Mouse (Mus musculus) heart, embryonic 14.5 days (tissue): ENCODE data around the gene Pafah1b1. TPM values are rescaled to one million over a fixed set of nuclear protein-coding genes. Genes with fewer than 3 reads are reported as not detected.

ENCODE experiments used
- ATAC-seq: fragments of 200-750 bp; cut with Nextera tagmentation; 2 replicates; pipeline ENCODE4 v1.8.0; 2017; ENCODE audit warnings: low read depth, moderate TSS enrichment; ENCODE audit not compliant: insufficient number of reproducible peaks, insufficient read depth, low FRiP score
- H3K27ac ChIP-seq, 2 experiments: fragments of 200-500 bp in 1 of 2; fragments of 300-500 bp in 1 of 2; sonication (generic) in 1 of 2; replicated peaks in 1 of 2; 2 replicates each; pipeline ENCODE4 v1.5.1; 2012 to 2014; ENCODE audit warnings: low read depth in 2 of 2, low read length in 2 of 2, control low read depth in 1 of 2, mild to moderate bottlenecking in 1 of 2, mixed read lengths in 1 of 2; ENCODE audit not compliant: control insufficient read depth in 1 of 2, insufficient read depth in 1 of 2
- H3K27me3 ChIP-seq: fragments of 300-500 bp; sonication (generic); 2 replicates; pipeline ENCODE4 v1.6.1; 2014; ENCODE audit warnings: mild to moderate bottlenecking, low read length, control low read depth; ENCODE audit not compliant: control insufficient read depth, insufficient read depth
- H3K36me3 ChIP-seq: fragments of 300-500 bp; sonication (generic); 2 replicates; pipeline ENCODE4 v1.6.1; 2014; ENCODE audit warnings: mild to moderate bottlenecking, control low read depth, low read length, mixed read lengths; ENCODE audit not compliant: control insufficient read depth, insufficient read depth
- H3K4me1 ChIP-seq, 2 experiments: fragments of 200-500 bp in 1 of 2; fragments of 300-500 bp in 1 of 2; sonication (generic) in 1 of 2; 2 replicates each; pipeline ENCODE4 v1.6.1; 2012 to 2014; ENCODE audit warnings: low read length in 2 of 2, control low read depth in 1 of 2, mixed read lengths in 1 of 2; ENCODE audit not compliant: control insufficient read depth in 2 of 2, insufficient read depth in 2 of 2
- H3K4me2 ChIP-seq: fragments of 300-500 bp; sonication (generic); 2 replicates; pipeline ENCODE4 v1.6.1; 2014; ENCODE audit warnings: mild to moderate bottlenecking, low read length
- H3K4me3 ChIP-seq, 2 experiments: fragments of 200-500 bp in 1 of 2; fragments of 300-500 bp in 1 of 2; sonication (generic) in 1 of 2; 2 replicates each; pipeline ENCODE4 v1.5.1; 2012 to 2014; ENCODE audit warnings: low read length in 2 of 2, mild to moderate bottlenecking in 2 of 2, control low read depth in 1 of 2, low read depth in 1 of 2, moderate library complexity in 1 of 2; ENCODE audit not compliant: control insufficient read depth in 1 of 2, insufficient read depth in 1 of 2
- H3K9ac ChIP-seq: fragments of 300-500 bp; sonication (generic); 2 replicates; pipeline ENCODE4 v1.6.1; 2014; ENCODE audit warnings: mild to moderate bottlenecking, low read length
- H3K9me3 ChIP-seq: fragments of 300-500 bp; sonication (generic); 2 replicates; pipeline ENCODE4 v1.6.1; 2016; ENCODE audit warnings: low read length, control low read depth; ENCODE audit not compliant: control insufficient read depth
- WGBS: fragments of 180-500 bp; shearing (Covaris S2); extraction: QIAGEN DNeasy Blood & Tissue Kit; methylation state at CpG from one replicate; pipeline ENCODE4 v1.1.7; 2014; 5-methylcytosine and 5-hydroxymethylcytosine counted together
- polyA plus RNA-seq: library from polyadenylated mRNA; unstranded; fragments of >200 nt; fragmentation: Nextera tagmentation; extraction: Ambion mirVana; gene quantifications from 2 replicates; pipeline ENCODE4 v1.2.1, GENCODE M21; 2014

Pafah1b1 gene
- polyA plus RNA-seq, 1 experiment from 2014 or later = 71.4 TPM

DNA sequence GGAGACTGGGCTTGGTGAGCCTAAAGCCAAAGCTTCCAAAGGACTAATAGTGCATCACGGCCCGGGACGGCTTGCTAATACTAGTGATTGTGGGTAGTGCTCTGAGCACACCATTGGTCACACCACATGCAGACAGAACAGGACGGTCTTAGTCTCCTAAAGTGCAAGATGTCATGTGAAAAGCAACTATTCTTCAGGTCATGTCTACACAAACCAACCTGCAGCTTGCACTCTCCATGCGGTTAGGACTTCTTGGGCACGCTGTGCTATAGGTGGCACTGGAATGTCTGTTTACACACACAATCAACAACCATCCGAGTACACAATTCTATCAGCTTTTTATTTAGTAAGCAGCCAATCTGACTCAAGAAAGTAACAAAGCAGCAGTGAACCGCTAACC is 49.8 kb downstream of the Pafah1b1 start:
- 92% methylated on average over 8 of the region's 8 CpGs for WGBS

GRCm38 (mm10) chr11:74673561-74673960 is 50.9 kb downstream of the Pafah1b1 start:
- no peaks in the 10 kb centered on the region for H3K9me3 ChIP-seq
- H3K27ac ChIP-seq = no peak overlapping the region
- no peak overlapping the region for H3K4me2 ChIP-seq
- no peak overlapping the region for H3K9ac ChIP-seq
- H3K36me3 ChIP-seq = peaks cover 81% of the 10 kb centered on the region
- no peaks in the 10 kb centered on the region for H3K27me3 ChIP-seq
- no peak overlapping the region for H3K4me3 ChIP-seq
- WGBS = 75% methylated on average over 1 of the region's 1 CpGs
- no peak for ATAC-seq
- no peaks in the 10 kb centered on the region for H3K4me1 ChIP-seq

More for the DNA sequence above, 49.8 kb downstream of the Pafah1b1 start:
- ATAC-seq = no peak
- no peak overlapping the region for H3K9ac ChIP-seq
- no peak overlapping the region for H3K4me3 ChIP-seq
- H3K9me3 ChIP-seq = no peaks in the 10 kb centered on the region
- H3K4me1 ChIP-seq = no peaks in the 10 kb centered on the region
- H3K4me2 ChIP-seq = no peak overlapping the region
- no peak overlapping the region for H3K27ac ChIP-seq
- H3K36me3 ChIP-seq = peaks cover 81% of the 10 kb centered on the region
- no peaks in the 10 kb centered on the region for H3K27me3 ChIP-seq

GRCm38 (mm10) chr11:74672901-74673513 is 51.5 kb downstream of the Pafah1b1 start:
- Histone ChIP-seq H3K4me2 (no peak overlapping the region), H3K9me3 (no peaks in the 10 kb centered on the region), H3K27me3 (no peaks in the 10 kb centered on the region), H3K4me1 (no peaks in the 10 kb centered on the region), H3K36me3 (peaks cover 81% of the 10 kb centered on the region), H3K27ac (no peak overlapping the region), H3K9ac (no peak overlapping the region), H3K4me3 (no peak overlapping the region)
- WGBS = 74% methylated on average over 6 of the region's 6 CpGs
- ATAC-seq = no peak

GRCm38 (mm10) chr11:74671839-74672238 is 52.6 kb downstream of the Pafah1b1 start:
- WGBS = 82% methylated on average over 5 of the region's 5 CpGs
- Histone ChIP-seq H3K4me3 (no peak overlapping the region), H3K36me3 (peaks cover 81% of the 10 kb centered on the region)

GRCm38 (mm10) chr11:74671013-74671412 is 53.5 kb downstream of the Pafah1b1 start:
- ATAC-seq = no peak
- H3K4me1 ChIP-seq = no peaks in the 10 kb centered on the region
- H3K9me3 ChIP-seq = no peaks in the 10 kb centered on the region
- no peak overlapping the region for H3K4me3 ChIP-seq
- peaks cover 82% of the 10 kb centered on the region for H3K36me3 ChIP-seq
- no peak overlapping the region for H3K9ac ChIP-seq
- 80% methylated on average over 1 of the region's 1 CpGs for WGBS
- no peaks in the 10 kb centered on the region for H3K27me3 ChIP-seq
- no peak overlapping the region for H3K27ac ChIP-seq
- H3K4me2 ChIP-seq = no peak overlapping the region

More at GRCm38 (mm10) chr11:74671839-74672238, 52.6 kb downstream of the Pafah1b1 start:
- no peaks in the 10 kb centered on the region for H3K27me3 ChIP-seq
- H3K9me3 ChIP-seq = no peaks in the 10 kb centered on the region
- no peaks in the 10 kb centered on the region for H3K4me1 ChIP-seq
- no peak for ATAC-seq
- no peak overlapping the region for H3K9ac ChIP-seq
- no peak overlapping the region; a peak in 1 of 4 replicates for H3K27ac ChIP-seq
- H3K4me2 ChIP-seq = no peak overlapping the region

- Histone ChIP-seq H3K27me3 (no peaks in the 10 kb centered on the region), H3K9me3 (no peaks in the 10 kb centered on the region), H3K9ac (no peak overlapping the region), H3K4me2 (no peak overlapping the region), H3K27ac (no peak overlapping the region), H3K4me1 (no peaks in the 10 kb centered on the region), H3K4me3 (no peak overlapping the region), H3K36me3 (peaks cover 83% of the 10 kb centered on the region)
- no peak for ATAC-seq
Measured at GRCm38 (mm10) chr11:74670151-74670550, 54.3 kb downstream of the Pafah1b1 start.

- H3K4me2 ChIP-seq = no peak overlapping the region
- no peaks in the 10 kb centered on the region for H3K4me1 ChIP-seq
- no peak overlapping the region for H3K27ac ChIP-seq
- H3K4me3 ChIP-seq = no peak overlapping the region
- 80% methylated on average over 2 of the region's 2 CpGs for WGBS
- no peak for ATAC-seq
- no peaks in the 10 kb centered on the region for H3K9me3 ChIP-seq
- H3K9ac ChIP-seq = no peak overlapping the region
- no peaks in the 10 kb centered on the region for H3K27me3 ChIP-seq
- H3K36me3 ChIP-seq = peaks cover 83% of the 10 kb centered on the region
Measured at GRCm38 (mm10) chr11:74668971-74669370, 55.5 kb downstream of the Pafah1b1 start.

GRCm38 (mm10) chr11:74668466-74668865 is 56.0 kb downstream of the Pafah1b1 start:
- Histone ChIP-seq H3K27ac (no peak overlapping the region), H3K9me3 (no peaks in the 10 kb centered on the region), H3K9ac (no peak overlapping the region), H3K4me3 (no peak overlapping the region), H3K4me2 (no peak overlapping the region), H3K36me3 (peaks cover 83% of the 10 kb centered on the region), H3K27me3 (no peaks in the 10 kb centered on the region), H3K4me1 (no peaks in the 10 kb centered on the region)
- 87% methylated on average over 5 of the region's 5 CpGs for WGBS
- ATAC-seq = no peak
